Comparison of ENCODE assay signal across 8 mouse cellular contexts in the genomic region with DNA sequence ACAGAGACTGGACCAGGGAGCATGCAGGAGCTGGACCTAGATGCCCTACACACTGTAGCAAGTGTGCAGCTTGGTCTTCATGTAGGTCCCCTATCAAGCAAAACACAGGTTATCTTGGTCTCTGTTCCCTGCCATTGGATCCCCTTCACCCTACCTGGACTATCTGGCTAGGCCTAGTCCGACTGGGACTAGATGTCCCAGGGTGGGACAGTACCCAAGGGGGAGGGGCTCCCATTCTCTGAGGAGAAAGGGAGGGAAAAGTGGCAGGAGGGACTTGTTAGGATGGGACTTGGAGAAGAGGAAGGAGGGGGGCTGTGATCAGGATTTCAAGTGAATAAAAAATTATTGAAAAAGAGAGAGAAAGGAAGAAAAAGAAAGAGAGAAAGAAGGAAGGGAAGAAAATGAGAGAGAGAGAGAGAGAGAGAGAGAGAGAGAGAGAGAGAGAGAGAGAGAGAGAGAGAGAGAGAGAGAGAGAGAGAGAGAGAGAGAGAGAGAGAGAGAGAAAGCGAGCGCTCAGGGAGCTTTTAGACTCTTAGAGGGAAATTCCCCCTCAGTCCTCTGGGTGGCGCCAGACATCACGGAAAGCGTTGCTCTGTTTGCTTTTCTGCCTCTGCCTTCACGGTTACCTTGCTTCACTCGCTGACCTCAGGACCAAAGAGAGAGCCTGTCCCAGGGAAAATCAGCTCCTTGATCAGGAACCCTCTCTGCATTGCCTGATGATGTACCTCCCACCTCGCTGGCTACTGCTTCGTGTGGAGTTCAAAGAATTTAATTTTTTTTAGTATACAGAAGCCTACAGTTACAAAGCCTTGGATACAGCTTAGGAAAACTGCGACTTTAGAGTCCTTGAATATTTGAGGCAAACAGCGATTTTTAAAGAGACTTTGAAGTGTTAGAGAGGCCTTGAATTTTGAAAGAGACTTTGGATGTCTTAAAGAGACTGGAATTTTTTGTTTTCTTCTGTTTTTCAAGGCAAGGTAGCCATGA. TPM values are rescaled to one million over a fixed set of nuclear protein-coding genes. Genes with fewer than 3 reads are reported as not detected.
DNase-seq lines count a peak whose midpoint lies in the region; ATAC-seq lines count a peak whose summit lies in the region.

No protein-coding gene starts in this region.

- DNase-seq in MN1 (ENCODE audit: low spot score) = peak; percentile 92
- DNase-seq in cerebellum, adult 11-12 months = peak; percentile 52
- DNase-seq in hindbrain, embryonic 11.5 days (ENCODE audit: low spot score) = peak; percentile 89
- peak; percentile 32 for DNase-seq in layer of hippocampus, adult 9-10 months (ENCODE audit: low spot score)
- peak; percentile 78 for DNase-seq in lung, postnatal 14 days
- peak; percentile 56 for DNase-seq in retina, adult 2 months (ENCODE audit: low read depth, low spot score)
- peak; percentile 82 for DNase-seq in thymus, postnatal 14 days

- no peak overlapping the region for H3K4me3 ChIP-seq in forebrain, embryonic 15.5 days
- H3K4me3 ChIP-seq in hindbrain, embryonic 11.5 days (ENCODE audit: low read depth, low read length) = no peak overlapping the region

- H3K9me3 ChIP-seq in forebrain, embryonic 15.5 days = no peaks in the 10 kb centered on the region
- H3K9me3 ChIP-seq in hindbrain, embryonic 11.5 days (ENCODE audit: control insufficient read depth, low read length) = no peaks in the 10 kb centered on the region

- peak; percentile 68; the same call in 1 of the 2 replicates for ATAC-seq in forebrain, embryonic 15.5 days (replicated peaks)
- ATAC-seq in hindbrain, embryonic 11.5 days (ENCODE audit: low FRiP score) = peak; percentile 73

- H3K9ac ChIP-seq in forebrain, embryonic 15.5 days (replicated peaks) = 0 out of 2 replicates have a peak overlapping the region, but pooled peaks have one; percentile 33
- no peak overlapping the region for H3K9ac ChIP-seq in hindbrain, embryonic 11.5 days (ENCODE audit: low read depth, low read length)

- peak overlapping the region; percentile 20; the same call in 1 of the 2 replicates for H3K4me2 ChIP-seq in forebrain, embryonic 15.5 days (replicated peaks)
- no peak overlapping the region for H3K4me2 ChIP-seq in hindbrain, embryonic 11.5 days (replicated peaks; ENCODE audit: low read depth, low read length)

- H3K27ac ChIP-seq in forebrain, embryonic 15.5 days (replicated peaks) = no peak overlapping the region
- H3K27ac ChIP-seq in hindbrain, embryonic 11.5 days (ENCODE audit: low read depth, low read length) = no peak overlapping the region

- 13% methylated on average over 12 of the region's 12 CpGs for WGBS in forebrain, embryonic 15.5 days
- WGBS in hindbrain, embryonic 11.5 days = 8% methylated on average over 12 of the region's 12 CpGs

- no peaks in the 10 kb centered on the region for H3K4me1 ChIP-seq in forebrain, embryonic 15.5 days
- H3K4me1 ChIP-seq in hindbrain, embryonic 11.5 days (replicated peaks; ENCODE audit: control insufficient read depth, insufficient read depth, low read length) = no peaks in the 10 kb centered on the region

- H3K27me3 ChIP-seq in forebrain, embryonic 15.5 days = no peaks in the 10 kb centered on the region
- no peaks in the 10 kb centered on the region for H3K27me3 ChIP-seq in hindbrain, embryonic 11.5 days (ENCODE audit: control insufficient read depth, insufficient read depth, low read length)

- H3K36me3 ChIP-seq in forebrain, embryonic 15.5 days = no peaks in the 10 kb centered on the region
- H3K36me3 ChIP-seq in hindbrain, embryonic 11.5 days (ENCODE audit: control insufficient read depth, insufficient read depth, low read length) = no peaks in the 10 kb centered on the region

RNA-seq across cellular contexts. Expression of a gene that starts 6.1 kb away (rescaled TPM):
- polyA plus RNA-seq in forebrain, embryonic 15.5 days (2015; fragmentation: Nextera tagmentation; extraction: Ambion mirVana) = not detected in 2 replicates
- polyA plus RNA-seq in hindbrain, embryonic 11.5 days (2014; fragmentation: Nextera tagmentation; extraction: Ambion mirVana) = not detected in 2 replicates

RNA-seq across cellular contexts. Expression of a gene that starts 26.4 kb away (rescaled TPM):
- 98.4 and 98.9 TPM in 2 replicates for polyA plus RNA-seq in forebrain, embryonic 15.5 days (2015; fragmentation: Nextera tagmentation; extraction: Ambion mirVana)
- polyA plus RNA-seq in hindbrain, embryonic 11.5 days (2014; fragmentation: Nextera tagmentation; extraction: Ambion mirVana) = 28.1 and 33.5 TPM in 2 replicates

RNA-seq across cellular contexts. Expression of a gene that starts 34.3 kb away (rescaled TPM):
- 0.22 TPM in 1 of 2 replicates, not detected in the other for polyA plus RNA-seq in forebrain, embryonic 15.5 days (2015; fragmentation: Nextera tagmentation; extraction: Ambion mirVana)
- not detected in 2 replicates for polyA plus RNA-seq in hindbrain, embryonic 11.5 days (2014; fragmentation: Nextera tagmentation; extraction: Ambion mirVana)

Comparison
In these comparisons a context has a peak if more than half of its experiments do, and no peak if none do; other contexts are left out.
1. DNase-seq: peak in every context shown above with its lines; median percentile 92 in MN1; 89 in hindbrain, embryonic 11.5 days; 82 in thymus, postnatal 14 days; 78 in lung, postnatal 14 days; 56 in retina, adult 2 months; 52 in cerebellum, adult 11-12 months; 32 in layer of hippocampus, adult 9-10 months.